In the genomic region with DNA sequence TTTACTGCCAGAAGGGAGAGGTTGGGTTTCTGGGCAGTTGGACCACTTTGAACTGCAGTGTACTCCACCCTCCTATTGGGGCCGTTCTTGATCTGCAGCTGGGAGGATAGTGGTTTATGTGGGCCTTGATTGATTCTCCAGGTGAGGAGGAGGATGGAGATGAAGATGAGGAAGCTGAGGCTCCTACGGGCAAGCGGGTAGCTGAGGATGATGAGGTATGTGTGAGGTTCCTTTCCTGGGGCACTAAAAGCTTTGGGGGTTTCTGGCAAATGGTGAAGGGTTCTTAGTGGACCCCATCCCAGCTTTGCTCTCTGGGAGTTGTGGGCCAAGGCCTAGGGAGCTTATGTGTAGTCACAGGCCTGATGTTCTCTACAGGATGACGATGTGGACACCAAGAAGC, we compare ENCODE assay signal across 8 mouse cellular contexts. TPM values are rescaled to one million over a fixed set of nuclear protein-coding genes. Genes with fewer than 3 reads are reported as not detected.
DNase-seq lines count a peak whose midpoint lies in the region; ATAC-seq and TF ChIP-seq lines count a peak whose summit lies in the region.

No protein-coding gene starts in this region.

- peaks cover 5% of the 10 kb centered on the region for H3K9me3 ChIP-seq in erythroblast, embryonic 14.5 days (ENCODE audit: control insufficient read depth, low read length)
- H3K9me3 ChIP-seq in forebrain, embryonic 14.5 days (replicated peaks; ENCODE audit: control insufficient read depth, low read length), result no peaks in the 10 kb centered on the region
- no peaks in the 10 kb centered on the region for H3K9me3 ChIP-seq in liver, embryonic 16.5 days (replicated peaks; ENCODE audit: control insufficient read depth, low read length)

- no peak overlapping the region for H3K27ac ChIP-seq in forebrain, embryonic 14.5 days (ENCODE audit: low read depth, low read length)
- H3K27ac ChIP-seq in liver, embryonic 16.5 days (ENCODE audit: low read length), result peak overlapping the region; percentile 96

- DNase-seq in forebrain, embryonic 14.5 days (ENCODE audit: low spot score), result no peak
- DNase-seq in urinary bladder, postnatal 14 days (ENCODE audit: low spot score), result no peak
- DNase-seq in left cerebral cortex, postnatal 36 days (ENCODE audit: low spot score in 2 of 2), result no peak
- DNase-seq in lung, postnatal 10 days, result no peak

- no peak for ATAC-seq in erythroblast, adult 5-6 weeks (replicated peaks; ENCODE audit: low FRiP score, poor library complexity, severe bottlenecking)
- ATAC-seq in forebrain, embryonic 14.5 days, result no peak
- ATAC-seq in liver, embryonic 16.5 days (ENCODE audit: low read depth), result no peak

- no peaks in the 10 kb centered on the region for H3K27me3 ChIP-seq in erythroblast, embryonic 14.5 days (ENCODE audit: control insufficient read depth)
- no peaks in the 10 kb centered on the region for H3K27me3 ChIP-seq in C2C12 (ENCODE audit: control insufficient read depth, insufficient read depth, insufficient read length)
- H3K27me3 ChIP-seq in forebrain, embryonic 14.5 days (replicated peaks; ENCODE audit: control insufficient read depth, insufficient read depth, low read length), result no peaks in the 10 kb centered on the region
- H3K27me3 ChIP-seq in liver, embryonic 16.5 days (ENCODE audit: control insufficient read depth, insufficient read depth, low read depth, low read length), result no peaks in the 10 kb centered on the region

- WGBS in forebrain, embryonic 14.5 days, result 37% methylated on average over 4 of the region's 4 CpGs
- WGBS in liver, embryonic 16.5 days (ENCODE audit: insufficient replicate concordance), result 42% methylated on average over 4 of the region's 4 CpGs

- peak overlapping the region; percentile 32 for H3ac ChIP-seq in C2C12 (ENCODE audit: control insufficient read depth, insufficient read length, low read depth)

- H3K79me2 ChIP-seq in C2C12 (ENCODE audit: control insufficient read depth, insufficient read depth), result peaks cover 71% of the 10 kb centered on the region

- intact Hi-C loops in left cerebral cortex, postnatal 36 days (cut with DNase I), result no loop called here

- TF ChIP-seq CTCF in C2C12 (IDR thresholded peaks at IDR 0.05; ENCODE audit: control insufficient read depth, insufficient read depth, insufficient read length), result no peak

- H3K4me2 ChIP-seq in forebrain, embryonic 14.5 days (ENCODE audit: low read length), result peak overlapping the region; percentile 83
- peak overlapping the region; percentile 100 for H3K4me2 ChIP-seq in liver, embryonic 16.5 days (ENCODE audit: low read depth, low read length)

- H3K4me1 ChIP-seq in erythroblast, embryonic 14.5 days (ENCODE audit: control insufficient read depth), result peaks cover 67% of the 10 kb centered on the region
- H3K4me1 ChIP-seq in forebrain, embryonic 14.5 days (ENCODE audit: control insufficient read depth, insufficient read depth, low read length), result peaks cover 20% of the 10 kb centered on the region
- peaks cover 40% of the 10 kb centered on the region for H3K4me1 ChIP-seq in liver, embryonic 16.5 days (ENCODE audit: control insufficient read depth, low read depth, low read length)

- H3K79me3 ChIP-seq in C2C12 (ENCODE audit: low read depth), result peaks cover 45% of the 10 kb centered on the region

- peaks cover 48% of the 10 kb centered on the region for H3K36me3 ChIP-seq in erythroblast, embryonic 14.5 days (ENCODE audit: control insufficient read depth)
- H3K36me3 ChIP-seq in C2C12 (ENCODE audit: control insufficient read depth, insufficient read depth), result peaks cover 45% of the 10 kb centered on the region
- H3K36me3 ChIP-seq in forebrain, embryonic 14.5 days (ENCODE audit: control insufficient read depth, insufficient read depth, low read length), result peaks cover 29% of the 10 kb centered on the region
- peaks cover 13% of the 10 kb centered on the region for H3K36me3 ChIP-seq in liver, embryonic 16.5 days (ENCODE audit: control insufficient read depth, insufficient read depth)

- H3K4me3 ChIP-seq in erythroblast, embryonic 14.5 days (replicated peaks), result peak overlapping the region; percentile 100
- H3K4me3 ChIP-seq in C2C12 (ENCODE audit: insufficient read depth, poor library complexity, severe bottlenecking), result peak overlapping the region; percentile 98
- H3K4me3 ChIP-seq in forebrain, embryonic 14.5 days (ENCODE audit: low read depth, low read length), result peak overlapping the region; percentile 100
- peak overlapping the region; percentile 100 for H3K4me3 ChIP-seq in liver, embryonic 16.5 days (ENCODE audit: low read depth, low read length)

- H3K9ac ChIP-seq in forebrain, embryonic 14.5 days (ENCODE audit: low read length), result peak overlapping the region; percentile 100
- H3K9ac ChIP-seq in liver, embryonic 16.5 days (ENCODE audit: low read depth, low read length), result peak overlapping the region; percentile 99

TF ChIP-seq in C2C12, 6 proteins besides CTCF, POLR2A, EP300 and RAD21:
- TF ChIP-seq MAX (IDR thresholded peaks at IDR 0.05) (no peak), USF1 (IDR thresholded peaks at IDR 0.05; ENCODE audit: low read depth) (no peak), MYOD1 (IDR thresholded peaks at IDR 0.05; ENCODE audit: control insufficient read depth, insufficient read length, low read depth) (no peak), FOSL1 (IDR thresholded peaks at IDR 0.05; ENCODE audit: insufficient read depth, low read length, poor library complexity, severe bottlenecking) (no peak), CEBPB (IDR thresholded peaks at IDR 0.05; ENCODE audit: low read depth) (no peak), MYOG (IDR thresholded peaks at IDR 0.05; ENCODE audit: control insufficient read depth, extremely low read depth, insufficient read length) (no peak)

RNA-seq across cellular contexts. Expression of gene Ptma, which starts 3.1 kb away (rescaled TPM):
- polyA plus RNA-seq in erythroblast, embryonic 14.5 days (2012), result 597 and 661 TPM in 2 replicates
- 1,027 and 1,158 TPM in 2 replicates for total RNA-seq in erythroblast, adult 5-6 weeks (2015; ENCODE audit: low replicate concordance)
- 910 and 1,101 TPM in 2 replicates for total RNA-seq in erythroblast, adult 5-6 weeks (2017; ENCODE audit: low replicate concordance)
- polyA plus RNA-seq in C2C12 (2012; fragmentation: generic; extraction: Trizol), result 2,542 TPM
- 2,309 and 2,480 TPM in 2 replicates for polyA plus RNA-seq in forebrain, embryonic 14.5 days (2014; fragmentation: Nextera tagmentation; extraction: Ambion mirVana)
- 500 and 746 TPM in 2 replicates for polyA plus RNA-seq in liver, embryonic 16.5 days (2015; fragmentation: Nextera tagmentation; extraction: Ambion mirVana)
- 100 to 1,000 TPM; 384 TPM for total RNA-seq in left cerebral cortex, postnatal 36 days (2021)

RNA-seq across cellular contexts. Expression of gene Pde6d, which starts 52.8 kb away (rescaled TPM):
- 6.6 and 8.1 TPM in 2 replicates for polyA plus RNA-seq in erythroblast, embryonic 14.5 days (2012)
- total RNA-seq in erythroblast, adult 5-6 weeks (2015; ENCODE audit: low replicate concordance), result 6.9 and 20.5 TPM in 2 replicates
- total RNA-seq in erythroblast, adult 5-6 weeks (2017; ENCODE audit: low replicate concordance), result 2.9 and 3.7 TPM in 2 replicates
- polyA plus RNA-seq in C2C12 (2012; fragmentation: generic; extraction: Trizol), result 41.8 TPM
- polyA plus RNA-seq in forebrain, embryonic 14.5 days (2014; fragmentation: Nextera tagmentation; extraction: Ambion mirVana), result 78.1 and 86.3 TPM in 2 replicates
- 20.2 and 21.7 TPM in 2 replicates for polyA plus RNA-seq in liver, embryonic 16.5 days (2015; fragmentation: Nextera tagmentation; extraction: Ambion mirVana)
- 10 to 100 TPM; 53.3 to 62.6 TPM for total RNA-seq in left cerebral cortex, postnatal 36 days (2021)

RNA-seq across cellular contexts. Expression of gene Cops7b, which starts 53.1 kb away (rescaled TPM):
- 1.8 and 2.0 TPM in 2 replicates for polyA plus RNA-seq in erythroblast, embryonic 14.5 days (2012)
- 4.6 and 6.1 TPM in 2 replicates for total RNA-seq in erythroblast, adult 5-6 weeks (2015; ENCODE audit: low replicate concordance)
- total RNA-seq in erythroblast, adult 5-6 weeks (2017; ENCODE audit: low replicate concordance), result 2.6 and 5.6 TPM in 2 replicates
- polyA plus RNA-seq in C2C12 (2012; fragmentation: generic; extraction: Trizol), result 25.2 TPM
- 61.7 and 65.4 TPM in 2 replicates for polyA plus RNA-seq in forebrain, embryonic 14.5 days (2014; fragmentation: Nextera tagmentation; extraction: Ambion mirVana)
- polyA plus RNA-seq in liver, embryonic 16.5 days (2015; fragmentation: Nextera tagmentation; extraction: Ambion mirVana), result 11.6 and 11.8 TPM in 2 replicates
- total RNA-seq in left cerebral cortex, postnatal 36 days (2021), result 10 to 100 TPM; 25.2 to 25.8 TPM
